Mouse (Mus musculus): Measurements from ENCODE around the gene Cldn24. TPM values are rescaled to one million over a fixed set of nuclear protein-coding genes. Genes with fewer than 3 reads are reported as not detected.

The Cldn24 gene
- total RNA-seq, 1 experiment from 2014 or later: not detected

Other genes starting within 250 kb of the Cldn24 start
- 89.2 and 90.7 TPM in 2 replicates for gene Ing2, start 146.6 kb upstream of the Cldn24 start, total RNA-seq (2017)
- 37.6 and 41.6 TPM in 2 replicates for gene Cdkn2aip, start 108.2 kb upstream of the Cldn24 start, total RNA-seq (2017)
- gene Cldn22, start 2.3 kb downstream of the Cldn24 start, total RNA-seq (2017): not detected in 2 replicates
- gene Wwc2, start 168.8 kb downstream of the Cldn24 start, total RNA-seq (2017): 9.2 and 9.5 TPM in 2 replicates